Mouse (Mus musculus): Measurements from ENCODE around the gene 4632433K11Rik. TPM values are rescaled to one million over a fixed set of nuclear protein-coding genes. Genes with fewer than 3 reads are reported as not detected.

Gene 4632433K11Rik
- polyA plus RNA-seq, 1 experiment = not detected

- Histone ChIP-seq H3K79me2 (ENCODE audit: control insufficient read depth, insufficient read depth) (peaks cover 62% of the 10 kb centered on the region), H3ac (ENCODE audit: control insufficient read depth, insufficient read length) (no peak overlapping the region), H3K4me2 (ENCODE audit: low read depth) (peak overlapping the region; percentile 77), H3K4me3 (peak overlapping the region; percentile 48), H3K36me3 (ENCODE audit: control insufficient read depth, insufficient read depth) (peaks cover 27% of the 10 kb centered on the region), H3K27me3 (ENCODE audit: control insufficient read depth, insufficient read depth, insufficient read length) (no peaks in the 10 kb centered on the region)
- no peak for TF ChIP-seq REST (IDR thresholded peaks at IDR 0.05; ENCODE audit: insufficient read depth, insufficient read length)
- no peak for TF ChIP-seq CEBPB (IDR thresholded peaks at IDR 0.05; ENCODE audit: insufficient read depth, poor library complexity, severe bottlenecking)
- no peak for TF ChIP-seq USF1 (IDR thresholded peaks at IDR 0.05; ENCODE audit: low read depth)
- TF ChIP-seq MYOD1 (IDR thresholded peaks at IDR 0.05; ENCODE audit: control insufficient read depth in 1 of 3, insufficient read length in 2 of 3, low read depth in 2 of 3) = no peak
- no peak for TF ChIP-seq POLR2AphosphoS2 (IDR thresholded peaks at IDR 0.05; ENCODE audit: insufficient read length, low read depth)
- no peak for TF ChIP-seq POLR2A (IDR thresholded peaks at IDR 0.05; ENCODE audit: insufficient read length, low read depth)
- TF ChIP-seq TCF3 (IDR thresholded peaks at IDR 0.05; ENCODE audit: insufficient read length, low read depth) = no peak
- no peak for TF ChIP-seq SRF (IDR thresholded peaks at IDR 0.05; ENCODE audit: control insufficient read depth, insufficient read length, low read depth)
- TF ChIP-seq MAX (IDR thresholded peaks at IDR 0.05; ENCODE audit: low read depth) = no peak
- no peak for TF ChIP-seq E2F4 (IDR thresholded peaks at IDR 0.05; ENCODE audit: insufficient read depth)
- no peak for TF ChIP-seq MYOG (IDR thresholded peaks at IDR 0.05; ENCODE audit: control insufficient read depth in 1 of 3, insufficient read depth in 1 of 3, insufficient read length in 2 of 3, low read depth in 2 of 3)
- TF ChIP-seq TCF12 (IDR thresholded peaks at IDR 0.05; ENCODE audit: insufficient read depth, poor library complexity, severe bottlenecking) = no peak
These were observed 48.0 kb downstream of the 4632433K11Rik start for GRCm38 (mm10) chr7:5081939-5082338.

- Histone ChIP-seq H3K36me3 (ENCODE audit: control insufficient read depth, insufficient read depth) (peaks cover 14% of the 10 kb centered on the region), H3ac (ENCODE audit: control insufficient read depth, insufficient read length) (no peak overlapping the region), H3K27me3 (ENCODE audit: control insufficient read depth, insufficient read depth, insufficient read length) (no peaks in the 10 kb centered on the region), H3K79me2 (ENCODE audit: control insufficient read depth, insufficient read depth) (peaks cover 73% of the 10 kb centered on the region), H3K4me3 (no peak overlapping the region), H3K4me2 (ENCODE audit: low read depth) (no peak overlapping the region)
- TF ChIP-seq USF1 (IDR thresholded peaks at IDR 0.05; ENCODE audit: low read depth) = no peak
- no peak for TF ChIP-seq MYOG (IDR thresholded peaks at IDR 0.05; ENCODE audit: control insufficient read depth in 1 of 3, insufficient read depth in 1 of 3, insufficient read length in 2 of 3, low read depth in 2 of 3)
- TF ChIP-seq CEBPB (IDR thresholded peaks at IDR 0.05; ENCODE audit: insufficient read depth, poor library complexity, severe bottlenecking) = no peak
These were observed 49.6 kb downstream of the 4632433K11Rik start for GRCm38 (mm10) chr7:5083325-5084105.

Other genes starting within 250 kb of the 4632433K11Rik start
- 7.1 TPM for gene Tmem238, start 244.5 kb upstream of the 4632433K11Rik start, polyA plus RNA-seq (2012; fragmentation: generic; extraction: Trizol)
- gene Rpl28, start 241.2 kb upstream of the 4632433K11Rik start, polyA plus RNA-seq (2012; fragmentation: generic; extraction: Trizol) = 3,329 TPM
- 261 TPM for gene Ube2s, start 221.5 kb upstream of the 4632433K11Rik start, polyA plus RNA-seq (2012; fragmentation: generic; extraction: Trizol)
- gene Shisa7, start 189.4 kb upstream of the 4632433K11Rik start, polyA plus RNA-seq (2012; fragmentation: generic; extraction: Trizol) = not detected
- gene Isoc2b, start 163.9 kb upstream of the 4632433K11Rik start, polyA plus RNA-seq (2012; fragmentation: generic; extraction: Trizol) = 0.65 TPM
- 3.3 TPM for gene Isoc2a, start 157.0 kb upstream of the 4632433K11Rik start, polyA plus RNA-seq (2012; fragmentation: generic; extraction: Trizol)
- gene Gm36210, start 127.6 kb upstream of the 4632433K11Rik start, polyA plus RNA-seq (2012; fragmentation: generic; extraction: Trizol) = not detected
- gene Zfp628, start 118.9 kb upstream of the 4632433K11Rik start, polyA plus RNA-seq (2012; fragmentation: generic; extraction: Trizol) = 8.0 TPM
- 3.1 TPM for gene Nat14, start 112.1 kb upstream of the 4632433K11Rik start, polyA plus RNA-seq (2012; fragmentation: generic; extraction: Trizol)
- gene Ssc5d, start 108.3 kb upstream of the 4632433K11Rik start, polyA plus RNA-seq (2012; fragmentation: generic; extraction: Trizol) = 13.6 TPM
- gene Sbk2, start 69.7 kb upstream of the 4632433K11Rik start, polyA plus RNA-seq (2012; fragmentation: generic; extraction: Trizol) = 7.1 TPM
- gene Sbk3, start 63.0 kb upstream of the 4632433K11Rik start, polyA plus RNA-seq (2012; fragmentation: generic; extraction: Trizol) = 0.34 TPM
- gene Zfp579, start 38.0 kb upstream of the 4632433K11Rik start, polyA plus RNA-seq (2012; fragmentation: generic; extraction: Trizol) = 16.3 TPM
- gene Zfp524, start 19.7 kb upstream of the 4632433K11Rik start, polyA plus RNA-seq (2012; fragmentation: generic; extraction: Trizol) = 15.7 TPM
- 22.8 TPM for gene Fiz1, start 19.4 kb upstream of the 4632433K11Rik start, polyA plus RNA-seq (2012; fragmentation: generic; extraction: Trizol)
- not detected for gene Gm44973, start 18.6 kb upstream of the 4632433K11Rik start, polyA plus RNA-seq (2012; fragmentation: generic; extraction: Trizol)
- gene Zfp865, start 13.7 kb upstream of the 4632433K11Rik start, polyA plus RNA-seq (2012; fragmentation: generic; extraction: Trizol) = 18.1 TPM
- 0.19 TPM for gene Ccdc106, start 13.6 kb upstream of the 4632433K11Rik start, polyA plus RNA-seq (2012; fragmentation: generic; extraction: Trizol)
- 1.5 TPM for gene Zfp784, start 4.3 kb downstream of the 4632433K11Rik start, polyA plus RNA-seq (2012; fragmentation: generic; extraction: Trizol)
- 13.1 TPM for gene Zfp580, start 17.4 kb downstream of the 4632433K11Rik start, polyA plus RNA-seq (2012; fragmentation: generic; extraction: Trizol)
- gene U2af2, start 28.0 kb downstream of the 4632433K11Rik start, polyA plus RNA-seq (2012; fragmentation: generic; extraction: Trizol) = 159 TPM
- gene Epn1, start 46.1 kb downstream of the 4632433K11Rik start, polyA plus RNA-seq (2012; fragmentation: generic; extraction: Trizol) = 118 TPM
- gene Rfpl4, start 82.8 kb downstream of the 4632433K11Rik start, polyA plus RNA-seq (2012; fragmentation: generic; extraction: Trizol) = not detected
- gene Rasl2-9, start 91.8 kb downstream of the 4632433K11Rik start, polyA plus RNA-seq (2012; fragmentation: generic; extraction: Trizol) = 0.10 TPM
- not detected for gene Vmn1r55, start 115.6 kb downstream of the 4632433K11Rik start, polyA plus RNA-seq (2012; fragmentation: generic; extraction: Trizol)
- not detected for gene Vmn1r56, start 162.6 kb downstream of the 4632433K11Rik start, polyA plus RNA-seq (2012; fragmentation: generic; extraction: Trizol)
- gene Vmn1r57, start 184.4 kb downstream of the 4632433K11Rik start, polyA plus RNA-seq (2012; fragmentation: generic; extraction: Trizol) = not detected